Mouse (Mus musculus) spleen, postnatal 36 days (tissue): ENCODE data around the gene Crybg1.
"Not testable (repeated sequence)": the region's sequence is repeated elsewhere in the genome, so short reads cannot be mapped to it uniquely, and the experiment has no call there.

Source experiments
- DNase-seq, 2 experiments: peaks; one replicate each; pipeline ENCODE4 v3.0.0; 2022; ENCODE audit warnings: low spot score in 2 of 2, mixed read lengths in 1 of 2

The Crybg1 gene

GRCm38 (mm10) chr10:43964943-43965342, 183.7 kb downstream of the Crybg1 start:
- no peak for DNase-seq

GRCm38 (mm10) chr10:43953942-43954341, 194.7 kb downstream of the Crybg1 start:
- peak; percentile 55 to 58 for DNase-seq

GRCm38 (mm10) chr10:43945435-43945834, 203.2 kb downstream of the Crybg1 start:
- no peak for DNase-seq

- DNase-seq, result no peak
Observed at GRCm38 (mm10) chr10:43943736-43944135, 204.9 kb downstream of the Crybg1 start.

GRCm38 (mm10) chr10:43939136-43939662, 209.5 kb downstream of the Crybg1 start:
- no peak for DNase-seq

GRCm38 (mm10) chr10:43928596-43928995, 220.1 kb downstream of the Crybg1 start:
- no peak for DNase-seq

GRCm38 (mm10) chr10:43927736-43928135, 220.9 kb downstream of the Crybg1 start:
- peak; percentile 11 to 15 for DNase-seq

GRCm38 (mm10) chr10:43925776-43926175, 222.9 kb downstream of the Crybg1 start:
- not testable (repeated sequence) for DNase-seq

- DNase-seq, result no peak
Observed at GRCm38 (mm10) chr10:43923096-43923495, 225.6 kb downstream of the Crybg1 start.

- peak; percentile 79 to 86 for DNase-seq
Observed at GRCm38 (mm10) chr10:43918696-43919608, 229.7 kb downstream of the Crybg1 start.

- no peak for DNase-seq
Observed at GRCm38 (mm10) chr10:43916737-43917136, 231.9 kb downstream of the Crybg1 start.

GRCm38 (mm10) chr10:43916181-43916580, 232.5 kb downstream of the Crybg1 start:
- no peak for DNase-seq

GRCm38 (mm10) chr10:43912236-43912635, 236.4 kb downstream of the Crybg1 start:
- DNase-seq, result no peak

- no peak for DNase-seq
Observed at GRCm38 (mm10) chr10:43910873-43911142, 237.8 kb downstream of the Crybg1 start.

GRCm38 (mm10) chr10:43910032-43910872, 238.4 kb downstream of the Crybg1 start:
- no peak for DNase-seq

GRCm38 (mm10) chr10:43904569-43904968, 244.1 kb downstream of the Crybg1 start:
- DNase-seq, result no peak

GRCm38 (mm10) chr10:43901578-43902194, 247.0 kb downstream of the Crybg1 start, which contains the start of the genes Qrsl1 and Rtn4ip1:
Gene Qrsl1, minus strand, starts transcription at chr10:43901745.
Gene Rtn4ip1, plus strand, starts transcription at chr10:43901807.
- DNase-seq, result peak; percentile 90 to 91

GRCm38 (mm10) chr10:43900883-43901570, 247.6 kb downstream of the Crybg1 start:
- DNase-seq, result peak; percentile 33 to 47
